Mouse (Mus musculus) megakaryocyte, embryonic 14.5 days (primary cell): ENCODE measurements at regions not wholly inside any gene's neighbourhood (a gene's known extent, or its start where the extent isn't known, plus 50 kb on each side); places are given as distances from the start of the nearest gene placed in this dataset.

ENCODE experiments used
- FLI1 ChIP-seq: IDR thresholded peaks from 2 replicates; pipeline ENCODE4 v1.6.1; 2012; ENCODE audit warnings: low read length, inconsistent platforms, mixed read lengths
- GATA1 ChIP-seq: IDR thresholded peaks from 3 replicates; pipeline ENCODE4 v1.6.1; 2012; ENCODE audit warnings: mixed read lengths, low read length, inconsistent platforms, borderline replicate concordance

- TF ChIP-seq GATA1 (no peak), FLI1 (no peak)
These were observed 137.0 kb upstream of the Ncam1 start for GRCm38 (mm10) chr9:49935555-49936376.
